Mouse (Mus musculus) intestine, embryonic 16.5 days (tissue): ENCODE measurements around the gene Tmprss5. TPM values are rescaled to one million over a fixed set of nuclear protein-coding genes. Genes with fewer than 3 reads are reported as not detected.

Experiments
- ATAC-seq: fragments of 200-750 bp; cut with Nextera tagmentation; 2 replicates; pipeline ENCODE4 v1.8.0; 2017; ENCODE audit warnings: moderate TSS enrichment, moderate library complexity
- H3K27ac ChIP-seq: fragments of 300-500 bp; sonication (generic); 2 replicates; pipeline ENCODE4 v1.5.1; 2014; ENCODE audit warnings: mild to moderate bottlenecking, low read length
- H3K27me3 ChIP-seq: fragments of 300-500 bp; sonication (generic); replicated peaks from 2 replicates; pipeline ENCODE4 v1.6.1; 2014; ENCODE audit warnings: low read length, control low read depth, mixed read lengths; ENCODE audit not compliant: control insufficient read depth, insufficient read depth
- H3K36me3 ChIP-seq: fragments of 300-500 bp; sonication (generic); 2 replicates; pipeline ENCODE4 v1.6.1; 2014; ENCODE audit warnings: low read length, control low read depth; ENCODE audit not compliant: control insufficient read depth, insufficient read depth
- H3K4me1 ChIP-seq: fragments of 300-500 bp; sonication (generic); 2 replicates; pipeline ENCODE4 v1.6.1; 2014; ENCODE audit warnings: low read length, control low read depth, mixed read lengths; ENCODE audit not compliant: control insufficient read depth, insufficient read depth
- H3K4me2 ChIP-seq: fragments of 300-500 bp; sonication (generic); 2 replicates; pipeline ENCODE4 v1.6.1; 2014; ENCODE audit warnings: low read depth, low read length, control low read depth
- H3K4me3 ChIP-seq: fragments of 300-500 bp; sonication (generic); 2 replicates; pipeline ENCODE4 v1.5.1; 2014; ENCODE audit warnings: mild to moderate bottlenecking, low read length
- H3K9ac ChIP-seq: fragments of 300-500 bp; sonication (generic); 2 replicates; pipeline ENCODE4 v1.6.1; 2014; ENCODE audit warnings: low read depth, low read length
- H3K9me3 ChIP-seq: fragments of 300-500 bp; sonication (generic); 2 replicates; pipeline ENCODE4 v1.6.1; 2016; ENCODE audit warnings: low read length, control low read depth; ENCODE audit not compliant: control insufficient read depth
- WGBS: fragments of 180-500 bp; shearing (Covaris S2); extraction: QIAGEN DNeasy Blood & Tissue Kit; methylation state at CpG from one replicate; pipeline ENCODE4 v1.1.7; 2014; 5-methylcytosine and 5-hydroxymethylcytosine counted together
- polyA plus RNA-seq: library from polyadenylated mRNA; unstranded; fragments of >200 nt; fragmentation: Nextera tagmentation; extraction: Ambion mirVana; gene quantifications from 2 replicates; pipeline ENCODE4 v1.2.1, GENCODE M21; 2015

Tmprss5 gene
- polyA plus RNA-seq = 1.3 and 2.4 TPM in 2 replicates

DNA sequence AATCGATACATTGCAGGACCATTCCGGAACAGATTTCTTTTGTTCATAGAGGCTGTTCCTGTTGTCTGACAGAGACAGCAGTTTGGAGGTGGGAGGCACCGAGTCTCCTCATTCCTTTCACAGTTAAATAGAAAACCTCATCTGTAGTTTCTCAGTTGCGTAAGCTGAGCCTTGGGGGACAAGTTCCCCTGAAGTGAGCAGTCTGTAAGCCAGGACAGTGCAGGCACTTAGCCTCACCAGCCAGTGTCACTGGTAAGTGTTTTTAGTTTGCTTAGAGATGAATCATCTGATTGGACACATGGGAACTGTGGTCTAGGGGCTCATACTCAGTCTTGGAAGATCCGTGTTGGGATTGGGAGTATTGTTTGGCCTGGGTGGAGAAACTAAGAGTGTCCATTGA is at the start of gene Tmprss5:
TSS of gene Tmprss5 (plus strand) at position 154 of the 400 bp plus-strand sequence.
- Histone ChIP-seq H3K4me3 (no peak within 1 kb of the TSS), H3K9me3 (no peaks in the 10 kb centered on the region), H3K36me3 (peaks cover 16% of the 10 kb centered on the region), H3K27me3 (no peaks in the 10 kb centered on the region), H3K4me1 (no peaks in the 10 kb centered on the region), H3K4me2 (no peak within 1 kb of the TSS), H3K9ac (no peak within 1 kb of the TSS), H3K27ac (no peak within 1 kb of the TSS)
- no peak for ATAC-seq
- 57% methylated on average over 5 of the region's 5 CpGs for WGBS

DNA sequence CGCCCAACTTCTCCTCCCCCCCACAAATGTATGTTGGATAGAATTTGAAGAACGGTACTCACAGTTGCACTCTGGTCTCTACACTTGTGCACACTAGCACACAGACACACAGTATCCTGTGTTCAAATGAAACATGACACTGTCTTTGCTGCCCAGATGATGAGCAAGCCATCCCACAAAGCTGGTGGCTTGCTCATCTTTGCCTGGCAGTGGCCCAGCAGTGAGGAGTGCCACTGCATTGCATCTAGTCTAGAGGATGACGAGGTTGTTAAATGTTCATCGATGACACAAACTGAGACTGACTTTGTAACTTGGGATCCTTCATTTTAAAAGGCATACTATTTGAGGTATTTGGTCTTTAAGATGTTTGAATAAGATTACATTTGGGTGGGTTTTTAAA is 46.3 kb upstream of the Tmprss5 start:
- Histone ChIP-seq H3K9me3 (no peaks in the 10 kb centered on the region), H3K4me2 (no peak overlapping the region), H3K4me3 (no peak overlapping the region), H3K27me3 (no peaks in the 10 kb centered on the region), H3K36me3 (no peaks in the 10 kb centered on the region; the same call in 1 of the 2 replicates), H3K9ac (no peak overlapping the region), H3K4me1 (no peaks in the 10 kb centered on the region), H3K27ac (no peak overlapping the region)
- WGBS = 94% methylated on average over 4 of the region's 4 CpGs
- ATAC-seq = no peak

DNA sequence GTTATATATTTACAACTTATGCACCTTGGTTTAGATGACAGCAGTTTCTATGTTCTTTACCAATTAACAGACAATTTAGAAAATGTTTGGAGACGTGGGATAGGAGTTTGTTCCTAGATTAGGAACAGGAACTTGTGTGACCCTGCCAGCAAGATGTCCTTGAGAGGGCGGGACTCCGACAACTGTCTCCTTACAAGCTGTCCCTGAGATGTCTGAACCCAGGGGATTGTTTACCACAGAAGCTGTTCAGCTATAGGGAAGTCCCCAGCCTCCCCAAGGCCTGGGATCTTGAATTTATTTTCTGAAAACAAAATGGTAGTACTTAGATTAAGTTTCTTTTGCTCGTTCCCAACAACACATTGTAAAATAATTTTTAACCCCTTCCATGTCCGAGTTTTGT is 30.2 kb upstream of the Tmprss5 start:
- Histone ChIP-seq H3K27me3 (no peaks in the 10 kb centered on the region), H3K4me3 (no peak overlapping the region), H3K4me2 (no peak overlapping the region), H3K9me3 (no peaks in the 10 kb centered on the region), H3K9ac (no peak overlapping the region), H3K4me1 (no peaks in the 10 kb centered on the region), H3K36me3 (no peaks in the 10 kb centered on the region), H3K27ac (no peak overlapping the region)
- no peak for ATAC-seq
- WGBS = 66% methylated on average over 5 of the region's 5 CpGs

DNA sequence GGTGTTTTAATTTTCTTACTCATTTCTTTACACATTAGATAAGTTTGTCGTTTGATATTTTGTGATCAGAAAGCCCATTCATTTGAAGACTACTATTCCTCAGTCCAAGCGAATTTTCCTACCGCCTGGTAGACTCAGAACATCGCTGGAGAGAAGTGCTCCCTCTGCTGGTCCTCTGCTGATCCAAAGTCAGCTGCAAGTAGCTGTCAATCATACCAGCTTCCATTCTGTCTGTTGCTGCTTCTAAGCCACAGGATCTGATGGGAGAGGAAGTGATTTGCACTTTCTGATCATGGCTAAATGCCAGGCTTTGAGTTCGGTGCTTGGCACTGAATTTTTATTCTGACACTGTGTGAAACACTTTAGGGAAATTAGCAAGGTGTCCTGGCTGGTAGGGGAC is 29.7 kb upstream of the Tmprss5 start:
- ATAC-seq = no peak
- Histone ChIP-seq H3K4me1 (peaks cover 3% of the 10 kb centered on the region), H3K4me3 (no peak overlapping the region), H3K27ac (no peak overlapping the region), H3K9ac (no peak overlapping the region), H3K9me3 (no peaks in the 10 kb centered on the region), H3K4me2 (no peak overlapping the region), H3K36me3 (no peaks in the 10 kb centered on the region), H3K27me3 (no peaks in the 10 kb centered on the region)
- 12% methylated on average over 5 of the region's 5 CpGs for WGBS

DNA sequence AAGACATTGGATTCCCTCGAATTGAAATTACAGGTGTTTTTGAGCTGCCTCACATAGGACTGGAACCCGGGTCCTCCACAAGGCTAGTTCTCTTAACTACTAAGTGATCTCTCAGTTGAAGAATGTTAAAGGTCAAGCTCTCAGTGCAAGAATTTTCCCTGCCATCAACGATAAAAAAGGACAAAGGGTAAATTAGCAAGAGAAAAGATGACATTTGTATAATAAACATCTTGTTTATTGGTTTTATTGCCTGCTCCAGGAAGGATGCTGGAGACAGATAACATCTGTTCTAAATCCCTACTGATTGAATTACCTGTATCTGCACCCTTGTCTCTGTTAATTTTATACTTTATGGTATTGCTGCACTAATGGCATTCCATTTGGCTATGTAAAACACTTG is 27.0 kb upstream of the Tmprss5 start:
- H3K9ac ChIP-seq = no peak overlapping the region
- H3K36me3 ChIP-seq = no peaks in the 10 kb centered on the region
- H3K4me3 ChIP-seq = no peak overlapping the region
- ATAC-seq = no peak
- H3K27ac ChIP-seq = no peak overlapping the region
- no peaks in the 10 kb centered on the region for H3K27me3 ChIP-seq
- H3K4me2 ChIP-seq = no peak overlapping the region
- H3K4me1 ChIP-seq = peaks cover 8% of the 10 kb centered on the region
- 75% methylated on average over 3 of the region's 3 CpGs for WGBS
- no peaks in the 10 kb centered on the region for H3K9me3 ChIP-seq

DNA sequence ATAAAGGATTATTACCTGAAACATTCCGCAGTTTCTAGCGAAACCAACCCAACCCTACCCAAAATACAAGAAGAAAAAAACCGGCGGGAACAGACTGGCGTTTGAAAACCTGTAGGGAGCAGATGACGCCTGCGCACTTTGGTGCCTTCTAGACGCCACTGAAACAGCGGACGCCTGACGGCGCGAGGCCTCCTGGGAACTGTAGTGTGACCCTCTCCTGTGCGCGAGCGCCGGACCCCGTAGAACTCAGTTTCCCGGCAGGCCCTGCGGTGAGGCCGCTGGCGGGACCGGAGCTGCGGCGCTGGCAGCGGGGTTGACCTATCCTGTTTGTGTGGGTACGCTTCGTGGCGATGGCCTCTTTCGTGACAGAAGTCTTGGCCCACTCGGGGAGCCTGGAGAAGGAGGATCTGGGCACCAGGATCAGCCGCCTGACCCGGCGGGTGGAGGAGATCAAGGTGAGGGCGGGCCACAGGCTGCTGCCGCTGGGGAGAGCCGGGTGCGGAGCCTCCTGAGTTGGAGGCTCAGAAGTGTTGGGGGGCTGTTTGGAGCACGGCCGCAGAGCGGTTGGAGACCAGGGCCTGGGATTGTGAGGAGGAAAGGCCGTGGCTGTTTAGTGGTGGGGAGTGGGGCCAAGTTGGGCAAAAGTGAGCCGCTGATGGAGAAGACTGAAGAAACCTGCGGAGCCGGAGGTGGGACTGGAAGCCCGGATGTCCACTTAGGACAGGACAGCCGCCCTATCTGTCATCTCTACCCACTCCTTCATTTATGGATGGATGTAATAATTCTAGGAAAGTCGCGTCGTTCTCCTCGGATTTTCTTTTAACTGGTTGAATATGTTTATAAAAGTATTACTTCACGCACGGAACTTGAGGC is 25.5 kb upstream of the Tmprss5 start, which contains the start of gene Zw10:
TSS of gene Zw10 (plus strand) at position 281 of the 873 bp plus-strand sequence.
- Histone ChIP-seq H3K36me3 (no peaks in the 10 kb centered on the region), H3K9me3 (no peaks in the 10 kb centered on the region), H3K4me3 (peak within 1 kb of the TSS; percentile 91), H3K4me1 (peaks cover 8% of the 10 kb centered on the region), H3K9ac (peak within 1 kb of the TSS; percentile 91), H3K4me2 (peak within 1 kb of the TSS; percentile 63), H3K27me3 (no peaks in the 10 kb centered on the region), H3K27ac (peak within 1 kb of the TSS; percentile 70)
- under 1% methylated on average over 53 of the region's 53 CpGs for WGBS
- ATAC-seq = peak; percentile 100

DNA sequence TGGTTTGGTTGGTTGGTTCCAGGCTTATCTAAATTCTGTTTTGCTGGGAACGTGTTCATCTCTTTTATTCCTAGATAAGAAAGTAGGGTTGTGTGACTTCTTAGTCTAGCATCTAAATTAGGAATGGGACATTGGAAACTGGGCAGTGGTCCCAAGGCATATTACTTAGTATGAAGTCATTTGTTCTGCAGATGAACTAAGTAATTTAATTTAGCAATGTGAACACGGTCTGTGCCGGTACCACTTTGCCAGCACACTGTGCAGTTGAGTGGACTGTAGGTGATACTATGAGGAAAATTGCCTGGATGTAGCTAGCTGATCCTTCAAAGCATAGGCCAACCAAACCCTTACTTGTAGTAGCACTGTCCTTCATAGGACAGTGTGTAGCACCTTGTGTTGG is 4.2 kb upstream of the Tmprss5 start:
- Histone ChIP-seq H3K27ac (no peak overlapping the region), H3K4me2 (no peak overlapping the region), H3K9ac (no peak overlapping the region), H3K4me1 (no peaks in the 10 kb centered on the region), H3K36me3 (peaks cover 17% of the 10 kb centered on the region), H3K4me3 (no peak overlapping the region), H3K9me3 (no peaks in the 10 kb centered on the region), H3K27me3 (no peaks in the 10 kb centered on the region)
- no peak for ATAC-seq
- WGBS = 84% methylated on average over 3 of the region's 3 CpGs

DNA sequence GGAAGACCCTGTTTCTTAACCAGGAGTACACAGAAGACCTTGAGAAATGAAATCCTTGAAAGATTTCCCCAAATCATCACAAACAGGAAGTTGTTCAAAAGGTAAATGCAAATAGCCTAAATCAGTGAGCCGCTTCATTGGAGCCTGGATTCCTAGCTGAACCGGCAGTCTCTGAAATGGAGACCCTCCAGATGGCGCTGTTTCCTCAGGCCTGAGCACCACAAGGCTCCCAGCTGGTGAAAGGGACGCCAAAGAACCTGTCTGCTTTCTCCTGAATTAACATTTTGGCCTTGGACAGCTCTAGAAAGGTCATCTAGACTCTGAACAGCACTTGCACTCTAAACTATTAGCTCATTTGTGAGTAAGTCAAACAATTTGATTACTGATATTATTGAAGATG is 501 bp downstream of the Tmprss5 start:
- H3K9ac ChIP-seq = no peak overlapping the region
- no peak overlapping the region for H3K4me2 ChIP-seq
- no peaks in the 10 kb centered on the region for H3K9me3 ChIP-seq
- H3K36me3 ChIP-seq = peaks cover 16% of the 10 kb centered on the region
- no peak overlapping the region for H3K27ac ChIP-seq
- ATAC-seq = no peak
- 7% methylated on average over 4 of the region's 4 CpGs for WGBS
- no peaks in the 10 kb centered on the region for H3K27me3 ChIP-seq
- no peak overlapping the region for H3K4me3 ChIP-seq
- H3K4me1 ChIP-seq = no peaks in the 10 kb centered on the region

DNA sequence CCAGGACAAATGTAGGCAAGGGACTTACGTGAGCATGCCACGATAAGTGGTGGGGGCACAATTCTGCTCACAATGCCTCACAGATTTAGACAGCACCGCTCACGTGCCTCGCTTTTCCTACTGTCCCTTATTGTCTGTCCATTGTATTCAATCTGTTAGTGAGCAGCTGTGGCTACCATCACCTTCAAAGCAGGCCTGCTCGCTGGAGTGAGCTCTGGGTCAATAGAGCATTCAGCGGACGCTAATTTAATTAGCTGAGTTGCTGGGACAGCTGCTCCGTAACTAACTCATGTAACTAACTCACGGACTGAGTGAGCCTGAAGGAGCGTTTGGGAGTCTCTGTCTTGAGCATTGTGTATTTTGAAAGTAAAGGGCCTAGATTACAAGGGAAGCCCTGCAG is 6.3 kb downstream of the Tmprss5 start:
- H3K9me3 ChIP-seq = no peaks in the 10 kb centered on the region
- WGBS = 63% methylated on average over 11 of the region's 11 CpGs
- no peak overlapping the region for H3K9ac ChIP-seq
- no peak overlapping the region for H3K4me2 ChIP-seq
- no peak overlapping the region for H3K27ac ChIP-seq
- no peak overlapping the region for H3K4me3 ChIP-seq
- no peak for ATAC-seq
- no peaks in the 10 kb centered on the region for H3K27me3 ChIP-seq
- H3K36me3 ChIP-seq = no peaks in the 10 kb centered on the region
- no peaks in the 10 kb centered on the region for H3K4me1 ChIP-seq
